Mouse (Mus musculus) megakaryocyte, embryonic 14.5 days (primary cell): ENCODE measurements around the gene Fbxo44.

Experiments used
- FLI1 ChIP-seq: IDR thresholded peaks from 2 replicates; pipeline ENCODE4 v1.6.1; 2012; ENCODE audit warnings: low read length, inconsistent platforms, mixed read lengths
- GATA1 ChIP-seq: IDR thresholded peaks from 3 replicates; pipeline ENCODE4 v1.6.1; 2012; ENCODE audit warnings: mixed read lengths, low read length, inconsistent platforms, borderline replicate concordance

DNA sequence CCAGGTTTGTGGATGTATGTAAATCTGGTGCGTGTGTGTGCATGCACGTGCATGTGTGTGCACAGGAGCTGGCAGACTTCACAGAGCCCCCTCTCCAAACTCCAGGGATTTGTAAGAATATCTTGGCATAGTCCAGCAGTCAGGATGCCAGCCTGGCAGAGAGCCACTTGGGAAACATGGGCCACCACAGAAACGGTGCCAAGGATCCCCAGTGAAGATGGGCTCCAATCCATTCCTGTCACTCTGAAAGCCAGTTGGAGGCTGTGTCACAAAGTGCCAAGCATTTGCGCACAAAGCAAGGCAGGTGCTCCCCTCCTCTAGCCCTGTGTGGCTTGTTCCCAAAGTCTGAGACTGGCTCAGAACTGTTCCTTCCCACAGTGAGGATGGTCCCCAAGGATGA, 38.9 kb downstream of the Fbxo44 start:
- TF ChIP-seq GATA1 (no peak), FLI1 (no peak)
